ENCODE assay signal across 11 mouse cellular contexts in the genomic region with DNA sequence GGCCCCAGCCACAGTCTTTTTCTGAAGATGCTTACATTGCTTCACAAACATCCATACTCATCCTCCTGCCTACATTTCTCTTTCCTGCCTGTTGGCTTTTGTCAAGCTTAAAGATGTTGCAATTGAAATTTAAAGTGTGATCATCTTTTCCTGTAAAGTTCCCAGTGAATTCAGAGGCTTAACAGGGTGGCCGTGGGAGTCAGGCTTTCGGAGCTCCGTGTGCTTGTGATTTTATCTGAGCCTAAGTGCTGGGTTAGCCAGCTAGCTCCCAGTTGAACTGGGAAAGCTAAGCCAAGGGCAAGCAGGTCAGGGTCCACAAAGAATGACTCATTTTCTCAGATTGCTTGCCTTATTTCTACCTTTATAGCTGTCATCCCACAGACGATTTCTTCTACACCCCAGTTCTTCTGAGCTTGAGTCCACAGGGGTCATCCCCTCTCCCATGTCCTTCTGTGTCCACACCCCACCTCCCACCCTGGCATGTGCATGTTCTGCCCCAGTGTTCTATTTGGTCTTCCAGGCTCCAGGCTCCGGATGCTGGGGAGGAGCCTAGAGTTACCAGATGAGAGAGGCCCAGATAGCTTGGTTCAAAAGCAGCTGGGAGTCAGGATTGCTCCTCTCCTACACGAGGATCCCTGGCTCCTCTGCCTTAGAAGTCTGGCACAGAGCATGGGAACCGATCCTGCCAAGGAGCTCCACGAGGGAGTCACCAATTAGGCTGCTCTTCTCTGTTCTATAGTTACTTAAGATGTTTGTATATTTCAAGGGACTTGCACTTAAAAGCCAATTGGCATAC. TPM values are rescaled to one million over a fixed set of nuclear protein-coding genes. Genes with fewer than 3 reads are reported as not detected.
DNase-seq lines count a peak whose midpoint lies in the region; ATAC-seq and TF ChIP-seq lines count a peak whose summit lies in the region.
"Had no signal": no experiment of that assay in that cellular context is flagged by ENCODE, and none has a peak within 500 bp of the region (broad histone marks: within the 10 kb centered on the region; RNA-seq: fewer than 3 reads in every experiment).

No protein-coding gene starts in this region.

- DNase-seq in gastrocnemius, postnatal 10 days = peak; percentile 13
- DNase-seq in gastrocnemius, adult 8-10 months (ENCODE audit: low spot score in 2 of 2) = no peak
- peak; percentile 55 for DNase-seq in ovary, adult 18-20 months (ENCODE audit: low spot score)
- no peak for DNase-seq in ovary, postnatal 14 days (ENCODE audit: low spot score)
- DNase-seq in stomach, postnatal 0 days (ENCODE audit: low spot score) = no peak
- no peak for DNase-seq in cerebellum, postnatal 4 days (ENCODE audit: low spot score in 2 of 2)
- DNase-seq: lung, adult 2 months; right cerebral cortex, postnatal 14 days had no signal

- no peak for ATAC-seq in heart, embryonic 13.5 days (ENCODE audit: extremely low read depth, insufficient number of reproducible peaks, low FRiP score, low TSS enrichment)
- peak; percentile 54; the same call in 1 of the 2 replicates for ATAC-seq in stomach, postnatal 0 days (ENCODE audit: low FRiP score, low TSS enrichment)
- ATAC-seq in megakaryocyte, adult 5-6 weeks (ENCODE audit: poor library complexity, severe bottlenecking) = no peak

- H3K4me1 ChIP-seq in heart, embryonic 13.5 days = peaks cover 28% of the 10 kb centered on the region
- H3K4me1 ChIP-seq in stomach, postnatal 0 days (replicated peaks; ENCODE audit: control insufficient read depth, insufficient read depth) = peaks cover 4% of the 10 kb centered on the region; the same call in 1 of the 2 replicates
- H3K4me1 ChIP-seq: hindbrain, embryonic 13.5 days had no signal

- no peak overlapping the region for H3K4me2 ChIP-seq in heart, embryonic 13.5 days
- no peak overlapping the region for H3K4me2 ChIP-seq in stomach, postnatal 0 days (replicated peaks; ENCODE audit: low read depth)
- H3K4me2 ChIP-seq: hindbrain, embryonic 13.5 days had no signal

- peak overlapping the region; percentile 37 for H3K27ac ChIP-seq in heart, embryonic 13.5 days (replicated peaks)
- peak overlapping the region; percentile 13; the same call in 1 of the 2 replicates for H3K27ac ChIP-seq in stomach, postnatal 0 days (replicated peaks)
- H3K27ac ChIP-seq: hindbrain, embryonic 13.5 days had no signal

- H3K27me3 ChIP-seq in heart, embryonic 13.5 days (replicated peaks) = no peaks in the 10 kb centered on the region
- H3K27me3 ChIP-seq in stomach, postnatal 0 days (ENCODE audit: control insufficient read depth, insufficient read depth, low read length) = no peaks in the 10 kb centered on the region
- H3K27me3 ChIP-seq: hindbrain, embryonic 13.5 days had no signal

- H3K4me3 ChIP-seq in heart, embryonic 13.5 days = no peak overlapping the region
- H3K4me3 ChIP-seq in stomach, postnatal 0 days (ENCODE audit: low read depth, low read length) = no peak overlapping the region
- H3K4me3 ChIP-seq: hindbrain, embryonic 13.5 days had no signal

- 33% methylated on average over 8 of the region's 8 CpGs for WGBS in heart, embryonic 13.5 days
- 44% methylated on average over 8 of the region's 8 CpGs for WGBS in stomach, postnatal 0 days

- TF ChIP-seq CTCF in stomach, postnatal 0 days (IDR thresholded peaks at IDR 0.05; ENCODE audit: low read depth) = no peak

- H3K9ac ChIP-seq in heart, embryonic 13.5 days = no peak overlapping the region
- no peak overlapping the region for H3K9ac ChIP-seq in stomach, postnatal 0 days (ENCODE audit: low read length)
- H3K9ac ChIP-seq: hindbrain, embryonic 13.5 days had no signal

- TF ChIP-seq EP300 in stomach, postnatal 0 days (optimal IDR thresholded peaks at IDR 0.05) = no peak

- no peaks in the 10 kb centered on the region for H3K36me3 ChIP-seq in heart, embryonic 13.5 days
- no peaks in the 10 kb centered on the region for H3K36me3 ChIP-seq in stomach, postnatal 0 days (ENCODE audit: control insufficient read depth, insufficient read depth, low read length)
- H3K36me3 ChIP-seq: hindbrain, embryonic 13.5 days had no signal

- no peaks in the 10 kb centered on the region for H3K9me3 ChIP-seq in heart, embryonic 13.5 days
- no peaks in the 10 kb centered on the region for H3K9me3 ChIP-seq in stomach, postnatal 0 days (ENCODE audit: control insufficient read depth, low read length)
- H3K9me3 ChIP-seq: hindbrain, embryonic 13.5 days had no signal

RNA-seq across cellular contexts. Expression of a gene that starts 42.1 kb away (rescaled TPM):
- 10 to 100 TPM; 16.7 to 21.3 TPM for total RNA-seq in gastrocnemius, postnatal 10 days (2021)
- 1 to 10 TPM; 4.4 to 8.4 (median 6.1) TPM for total RNA-seq in gastrocnemius, adult 8-10 months (2022)
- 14.5 and 15.2 TPM in 2 replicates for polyA plus RNA-seq in heart, embryonic 13.5 days (2015; fragmentation: Nextera tagmentation; extraction: Ambion mirVana)
- polyA plus RNA-seq in stomach, postnatal 0 days (2015; fragmentation: Nextera tagmentation; extraction: Ambion mirVana) = 10.4 and 10.5 TPM in 2 replicates
- total RNA-seq in megakaryocyte, adult 5-6 weeks (2015) = 29.6 and 35.7 TPM in 2 replicates
- total RNA-seq in megakaryocyte, adult 5-6 weeks (2017) = 15.9 and 17.6 TPM in 2 replicates

Comparison
In these comparisons a context has a peak if more than half of its experiments do, and no peak if none do; other contexts are left out.
1. DNase-seq: peak in gastrocnemius, postnatal 10 days (single experiment) and ovary, adult 18-20 months (single experiment); none in gastrocnemius, adult 8-10 months (0 of 2), ovary, postnatal 14 days (single experiment), stomach, postnatal 0 days (single experiment) and cerebellum, postnatal 4 days (0 of 2).